Mouse (Mus musculus) frontal cortex, postnatal 14 days (tissue): ENCODE results near the gene Fam171a1.

Source experiments
- DNase-seq, 2 experiments: peaks; one replicate each; pipeline ENCODE4 v3.0.0; 2022; ENCODE audit warnings: low spot score in 2 of 2

Gene Fam171a1

DNA sequence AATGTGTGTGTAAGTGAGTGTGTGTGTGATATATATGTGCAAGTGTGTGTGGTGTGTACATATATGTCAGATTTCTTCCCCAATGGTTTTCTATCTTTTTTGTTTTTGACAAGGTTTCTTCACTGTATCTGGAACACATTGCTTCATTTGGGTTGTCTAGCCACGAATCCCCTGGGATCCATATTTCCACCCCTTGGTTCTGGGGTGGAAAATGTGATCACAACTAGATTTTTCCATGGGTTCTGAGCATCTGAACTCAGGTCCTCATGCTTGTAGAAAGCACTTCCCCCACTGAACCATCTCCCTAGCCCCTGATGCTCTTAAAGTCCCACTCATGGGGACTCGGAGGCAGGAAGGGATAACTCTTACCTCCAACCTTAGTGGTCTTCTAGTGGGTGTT is 159.3 kb downstream of the Fam171a1 start:
- no peak for DNase-seq

DNA sequence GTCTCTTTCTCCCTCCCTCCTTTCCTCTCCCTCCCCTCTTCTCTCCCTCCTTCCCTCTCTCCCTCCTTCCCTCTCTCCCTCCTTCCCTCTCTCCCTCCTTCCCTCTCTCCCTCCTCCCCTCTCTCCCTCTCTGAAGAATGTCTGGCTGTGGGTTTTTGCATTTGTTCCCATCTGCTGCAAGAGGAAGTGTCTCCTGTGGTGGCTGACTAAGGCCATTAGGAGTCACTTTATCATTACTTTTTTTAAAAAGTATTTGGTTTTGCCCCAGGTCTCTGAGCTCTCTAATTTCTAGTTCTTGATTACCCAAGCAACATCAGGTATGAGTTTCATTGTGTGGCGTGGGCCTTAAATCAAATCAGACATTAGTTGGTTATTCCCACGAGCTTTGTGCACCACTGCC is 162.1 kb downstream of the Fam171a1 start:
- DNase-seq: no peak
